Mouse (Mus musculus) liver, adult 2 months (tissue): ENCODE results near the gene Olfr329-ps. TPM values are rescaled to one million over a fixed set of nuclear protein-coding genes. Genes with fewer than 3 reads are reported as not detected.
"Not testable (repeated sequence)": the region's sequence is repeated elsewhere in the genome, so short reads cannot be mapped to it uniquely, and the experiment has no call there.

Source experiments
- DNase-seq: peaks from one replicate; pipeline ENCODE4 v3.0.0-alpha.2; 2011; ENCODE audit warnings: low read depth, low spot score; ENCODE audit errors: extremely low read depth
- H3K27ac ChIP-seq: fragments of 200-500 bp; replicated peaks from 2 replicates; pipeline ENCODE4 v1.5.1; 2012; ENCODE audit warnings: low read depth, mild to moderate bottlenecking, control low read depth, inconsistent platforms, low read length; ENCODE audit not compliant: insufficient read depth
- H3K27me3 ChIP-seq: fragments of 200-500 bp; 2 replicates; pipeline ENCODE4 v1.6.1; 2012; ENCODE audit warnings: mild to moderate bottlenecking, moderate library complexity, low read length, inconsistent platforms; ENCODE audit not compliant: control insufficient read depth, insufficient read depth
- H3K36me3 ChIP-seq: fragments of 200-500 bp; 2 replicates; pipeline ENCODE4 v1.6.1; 2012; ENCODE audit warnings: low read length, inconsistent platforms; ENCODE audit not compliant: control insufficient read depth, insufficient read depth
- H3K4me1 ChIP-seq: fragments of 200-500 bp; 2 replicates; pipeline ENCODE4 v1.6.1; 2011; ENCODE audit warnings: low read length; ENCODE audit not compliant: control insufficient read depth, insufficient read depth
- H3K4me3 ChIP-seq: fragments of 200-500 bp; 2 replicates; pipeline ENCODE4 v1.5.1; 2011; ENCODE audit warnings: low read depth, mild to moderate bottlenecking, control low read depth, low read length, moderate library complexity; ENCODE audit not compliant: insufficient read depth
- H3K79me2 ChIP-seq: fragments of 200-500 bp; 2 replicates; pipeline ENCODE4 v1.6.1; 2012; ENCODE audit warnings: inconsistent platforms, mild to moderate bottlenecking, low read length, moderate library complexity; ENCODE audit not compliant: control insufficient read depth, insufficient read depth
- H3K9ac ChIP-seq: fragments of 200-500 bp; 2 replicates; pipeline ENCODE4 v1.6.1; 2012; ENCODE audit warnings: low read depth, mild to moderate bottlenecking, control low read depth, inconsistent platforms, low read length
- CTCF ChIP-seq: fragments of 200-500 bp; IDR thresholded peaks from 2 replicates; pipeline ENCODE4 v1.5.1; 2011; ENCODE audit warnings: low read depth, low read length, control low read depth
- POLR2A ChIP-seq: fragments of 200-500 bp; IDR thresholded peaks from 2 replicates; pipeline ENCODE4 v1.6.1; 2011; ENCODE audit warnings: low read length, control low read depth; ENCODE audit not compliant: insufficient read depth; ENCODE audit errors: extremely low read depth
- WGBS: fragments of 180-500 bp; shearing (Covaris S2); methylation state at CpG from one replicate; pipeline ENCODE4 v1.1.7; 2018; 5-methylcytosine and 5-hydroxymethylcytosine counted together
- polyA plus RNA-seq: library from polyadenylated mRNA; depleted of rRNA; stranded (reverse); fragments of >200 nt; gene quantifications from 2 replicates; pipeline ENCODE4 v1.2.3, GENCODE M21; 2012
- total RNA-seq: library from RNA; depleted of rRNA; stranded (reverse); fragments of >200 nt; gene quantifications from 2 replicates; pipeline ENCODE4 v1.2.3, GENCODE M21; 2014

Olfr329-ps gene
- total and polyA plus RNA-seq, 2 experiments = not detected

DNA sequence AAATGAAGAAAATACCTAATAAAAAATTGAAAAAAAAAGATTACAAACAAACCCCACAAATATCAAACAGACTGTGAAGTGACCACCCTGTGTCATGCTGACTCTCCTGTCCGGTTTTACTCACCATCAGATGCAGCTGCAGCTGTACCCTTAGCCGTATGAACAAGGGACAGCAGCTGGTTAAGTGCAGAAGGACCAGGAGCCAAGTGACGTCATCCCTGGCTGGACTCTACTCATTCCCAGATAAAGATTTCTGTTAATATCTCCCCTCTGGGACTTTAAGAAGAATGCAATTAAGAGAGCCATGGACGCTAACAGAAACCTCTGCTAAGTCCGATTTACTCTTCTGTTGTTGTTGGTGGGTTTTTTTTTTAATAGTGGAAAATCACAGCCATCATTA is 24.2 kb upstream of the Olfr329-ps start, which contains the start of gene Olfr224:
Gene Olfr224, minus strand, starts transcription at position 149 of the 400 bp plus-strand sequence.
- no peak within 1 kb of the TSS for H3K9ac ChIP-seq
- H3K79me2 ChIP-seq = no peaks in the 10 kb centered on the region
- H3K27me3 ChIP-seq = no peaks in the 10 kb centered on the region
- WGBS = 74% methylated on average over 5 of the region's 5 CpGs
- no peak for DNase-seq
- no peaks in the 10 kb centered on the region for H3K36me3 ChIP-seq
- no peak within 1 kb of the TSS for H3K4me3 ChIP-seq
- TF ChIP-seq POLR2A (no peak), CTCF (no peak)
- H3K4me1 ChIP-seq = no peaks in the 10 kb centered on the region
- no peak within 1 kb of the TSS for H3K27ac ChIP-seq

DNA sequence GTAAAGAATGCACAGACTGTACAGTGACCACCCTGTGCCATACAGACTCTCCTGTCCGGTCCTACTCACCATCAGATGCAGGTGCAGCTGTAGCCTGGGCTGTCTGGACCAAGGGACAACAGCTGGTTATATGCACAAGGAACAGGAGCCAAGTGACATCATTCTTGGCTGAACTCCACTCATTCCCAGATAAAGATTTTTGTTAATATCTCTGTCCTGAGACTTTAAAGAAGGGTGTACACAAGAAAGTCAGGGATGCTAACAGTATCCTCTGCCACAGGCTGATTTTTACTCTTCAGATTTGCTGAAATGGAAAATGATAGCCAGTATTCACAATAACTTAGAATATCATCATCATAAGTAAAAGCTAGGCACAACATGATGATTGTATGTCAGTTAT is 9.3 kb upstream of the Olfr329-ps start, which contains the start of gene Olfr328:
Gene Olfr328, minus strand, starts transcription at position 101 of the 400 bp plus-strand sequence.
- no peak within 1 kb of the TSS for H3K9ac ChIP-seq
- DNase-seq = no peak
- no peaks in the 10 kb centered on the region for H3K36me3 ChIP-seq
- WGBS = 71% methylated on average over 1 of the region's 1 CpGs
- no peak within 1 kb of the TSS for H3K27ac ChIP-seq
- TF ChIP-seq POLR2A = no peak
- no peak for TF ChIP-seq CTCF
- H3K4me1 ChIP-seq = no peaks in the 10 kb centered on the region
- no peaks in the 10 kb centered on the region for H3K79me2 ChIP-seq
- H3K4me3 ChIP-seq = no peak within 1 kb of the TSS
- H3K27me3 ChIP-seq = peaks cover 3% of the 10 kb centered on the region; the same call in 1 of the 2 replicates

DNA sequence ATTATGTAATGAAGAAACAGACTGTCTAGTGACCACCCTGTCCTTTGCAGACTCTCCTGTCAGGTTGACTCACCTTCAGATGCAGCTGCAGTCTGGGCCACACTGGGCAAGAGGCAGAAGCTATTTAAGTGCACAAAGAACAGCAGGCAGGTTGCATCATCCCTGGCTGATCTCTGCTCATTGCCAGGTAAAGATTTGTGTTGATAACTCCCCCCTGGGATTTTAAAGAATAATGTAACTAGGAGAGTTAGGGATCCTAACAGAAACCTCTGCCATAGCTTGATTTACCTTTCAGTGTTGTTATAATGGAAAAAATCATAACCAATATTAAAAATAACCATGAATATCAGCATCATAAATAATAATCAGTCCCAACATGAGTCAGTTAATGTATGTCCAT is 11.5 kb downstream of the Olfr329-ps start, which contains the start of gene Olfr330:
Gene Olfr330, minus strand, starts transcription at position 101 of the 400 bp plus-strand sequence.
- not testable (repeated sequence) for H3K27me3 ChIP-seq, DNase-seq, H3K4me1 ChIP-seq, H3K4me3 ChIP-seq, H3K27ac ChIP-seq, H3K36me3 ChIP-seq, H3K79me2 ChIP-seq, H3K9ac ChIP-seq

DNA sequence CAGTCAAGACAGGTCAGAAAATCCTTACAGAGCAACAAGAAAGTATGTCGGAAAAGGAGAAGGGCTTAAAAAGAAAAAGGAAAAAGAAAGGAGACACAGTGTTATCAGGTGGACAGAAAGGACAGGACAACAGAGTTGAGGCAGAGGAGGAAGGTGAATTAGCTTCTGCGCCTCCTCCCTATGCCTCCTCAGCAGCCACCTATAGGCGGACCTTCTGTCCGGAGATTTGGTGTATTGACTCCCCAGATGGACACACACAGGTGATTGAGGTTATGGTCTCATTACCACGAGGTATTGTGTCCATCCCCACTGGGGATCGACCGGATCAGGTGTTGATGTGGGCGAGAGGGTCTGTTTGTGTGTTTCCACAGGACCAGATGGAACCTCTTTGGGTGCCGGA is 26.5 kb downstream of the Olfr329-ps start:
- not testable (repeated sequence) for H3K27me3 ChIP-seq, H3K4me1 ChIP-seq, H3K36me3 ChIP-seq, H3K27ac ChIP-seq, H3K4me3 ChIP-seq, H3K9ac ChIP-seq, H3K79me2 ChIP-seq, DNase-seq
- WGBS = 93% methylated on average over 7 of the region's 9 CpGs

DNA sequence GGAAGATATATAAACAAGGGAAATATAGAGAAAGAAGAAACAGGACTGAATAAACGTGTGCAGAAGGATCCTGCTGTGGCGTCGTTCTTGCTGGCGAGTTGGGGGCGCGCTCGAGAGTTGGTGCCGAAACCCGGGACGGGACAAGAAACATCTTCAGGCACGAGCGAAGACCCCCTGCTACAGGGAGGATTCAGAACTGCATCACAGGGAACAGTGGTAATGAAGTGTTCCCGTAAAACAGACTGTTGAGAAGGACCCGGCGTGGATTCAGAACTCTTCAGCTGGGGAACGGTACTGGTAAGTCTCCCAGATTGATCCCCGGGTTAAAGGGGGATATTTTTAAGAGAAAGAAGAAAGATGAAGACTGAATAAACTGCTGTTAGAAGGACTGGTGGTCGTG is 27.3 kb downstream of the Olfr329-ps start:
- DNase-seq, H3K27ac ChIP-seq, H3K79me2 ChIP-seq, H3K4me1 ChIP-seq, H3K9ac ChIP-seq, H3K27me3 ChIP-seq, H3K36me3 ChIP-seq, H3K4me3 ChIP-seq: not testable (repeated sequence)
- WGBS = 95% methylated on average over 18 of the region's 18 CpGs

DNA sequence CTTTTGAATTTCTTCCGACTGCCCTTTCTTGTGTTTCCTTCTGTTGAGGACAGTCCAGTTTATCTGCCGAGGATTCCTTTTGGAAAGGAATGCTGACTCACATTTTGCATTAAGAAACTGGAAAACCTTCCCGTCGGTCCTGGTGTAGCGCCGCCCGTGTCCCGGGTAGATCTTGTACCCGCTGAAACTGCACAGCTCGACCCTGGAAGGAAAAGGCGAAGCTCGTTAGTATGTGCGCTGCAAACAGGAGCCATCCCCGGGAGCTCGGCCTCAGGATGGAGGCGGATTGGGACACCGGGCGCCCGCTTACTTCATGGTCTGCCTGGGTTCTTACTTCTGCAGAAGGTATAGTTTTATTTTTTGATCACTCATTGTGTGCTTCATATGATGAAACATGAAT is 37.2 kb downstream of the Olfr329-ps start:
- WGBS = 81% methylated on average over 19 of the region's 19 CpGs
- DNase-seq, H3K4me1 ChIP-seq, H3K27ac ChIP-seq, H3K9ac ChIP-seq, H3K36me3 ChIP-seq, H3K27me3 ChIP-seq, H3K4me3 ChIP-seq, H3K79me2 ChIP-seq: not testable (repeated sequence)

DNA sequence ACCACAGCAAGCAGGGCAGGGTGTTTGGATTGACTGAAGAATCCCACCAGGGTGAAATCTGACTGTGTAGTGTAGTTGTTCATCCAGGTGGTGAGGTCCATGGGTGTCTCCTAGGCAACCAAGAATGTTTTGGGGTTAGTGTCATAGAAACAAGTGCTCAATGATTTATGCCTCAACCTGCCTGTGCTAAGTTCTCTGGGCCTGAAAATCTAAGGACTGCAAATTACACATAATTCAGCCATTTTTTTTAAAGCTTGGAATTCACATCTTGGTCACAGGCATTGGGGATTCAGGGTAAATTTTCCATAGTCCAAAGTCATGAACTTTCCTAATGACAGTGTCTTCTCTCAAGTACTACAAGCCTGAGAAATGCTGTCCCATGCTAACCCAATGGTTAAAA is 43.8 kb downstream of the Olfr329-ps start, which contains the start of gene Olfr331:
Gene Olfr331, minus strand, starts transcription at position 101 of the 400 bp plus-strand sequence.
- not testable (repeated sequence) for H3K27ac ChIP-seq, H3K79me2 ChIP-seq, H3K9ac ChIP-seq, DNase-seq, H3K4me1 ChIP-seq, H3K36me3 ChIP-seq, H3K27me3 ChIP-seq, H3K4me3 ChIP-seq
